Mouse (Mus musculus) urinary bladder, postnatal 14 days (tissue): ENCODE measurements around the gene Nkx2-9.

ENCODE experiments used
- DNase-seq: peaks from one replicate; pipeline ENCODE4 v3.0.0; 2021; ENCODE audit warnings: low spot score

The Nkx2-9 gene

DNA sequence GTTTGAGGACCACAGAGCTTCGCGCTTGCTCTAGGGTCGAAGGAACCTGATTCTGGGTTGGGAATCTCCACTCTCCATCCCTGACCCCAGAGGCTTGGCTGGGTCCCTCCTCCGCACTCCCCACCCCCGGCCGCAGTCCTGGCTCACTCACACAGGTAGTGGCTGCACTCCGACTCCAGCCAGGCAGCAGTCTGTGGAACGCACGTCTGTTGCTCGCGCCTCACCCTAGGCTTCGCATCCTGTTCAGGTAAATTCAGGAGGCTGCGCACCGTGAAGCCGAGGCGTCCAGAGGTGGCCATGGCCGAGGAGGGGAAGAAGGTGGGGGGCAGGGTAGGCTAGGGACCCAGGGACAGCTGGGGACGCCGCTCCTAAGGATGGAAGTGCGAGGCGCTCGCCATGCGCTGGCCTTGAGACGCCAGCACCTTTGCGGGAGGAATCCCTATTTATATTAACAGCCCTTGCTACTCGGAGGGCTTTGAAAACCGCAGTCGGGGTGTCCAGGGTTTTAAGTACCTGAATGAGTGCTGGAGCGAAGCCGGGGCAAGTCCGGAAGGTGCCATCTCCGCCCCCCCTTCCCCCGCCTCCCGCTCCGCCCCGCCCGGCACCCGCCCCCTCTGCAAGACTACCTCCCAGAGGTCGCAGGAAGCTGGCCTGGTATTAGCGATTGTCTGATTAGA, at the start of gene Nkx2-9:
Gene Nkx2-9, minus strand, starts transcription at position 524 of the 677 bp plus-strand sequence.
- DNase-seq = no peak

DNA sequence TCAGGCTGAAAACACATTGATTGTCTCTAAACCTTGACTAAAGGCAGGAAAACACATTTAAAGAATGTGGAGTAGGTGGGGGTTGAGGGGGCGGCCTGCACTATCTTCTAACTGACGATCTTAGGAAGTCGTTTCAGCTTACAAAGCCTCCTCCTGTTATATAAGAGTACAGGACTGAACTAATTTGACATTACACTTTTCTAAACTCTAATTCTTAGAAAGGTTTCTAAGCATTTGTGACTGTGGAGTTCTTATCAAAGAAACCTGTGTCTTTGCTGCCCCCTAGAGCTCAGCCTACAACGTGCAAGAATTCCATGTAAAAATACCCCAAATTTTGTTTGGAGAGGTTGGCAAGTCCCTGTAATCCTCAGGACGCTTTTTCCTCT, 24.1 kb upstream of the Nkx2-9 start:
- peak; percentile 50 for DNase-seq

DNA sequence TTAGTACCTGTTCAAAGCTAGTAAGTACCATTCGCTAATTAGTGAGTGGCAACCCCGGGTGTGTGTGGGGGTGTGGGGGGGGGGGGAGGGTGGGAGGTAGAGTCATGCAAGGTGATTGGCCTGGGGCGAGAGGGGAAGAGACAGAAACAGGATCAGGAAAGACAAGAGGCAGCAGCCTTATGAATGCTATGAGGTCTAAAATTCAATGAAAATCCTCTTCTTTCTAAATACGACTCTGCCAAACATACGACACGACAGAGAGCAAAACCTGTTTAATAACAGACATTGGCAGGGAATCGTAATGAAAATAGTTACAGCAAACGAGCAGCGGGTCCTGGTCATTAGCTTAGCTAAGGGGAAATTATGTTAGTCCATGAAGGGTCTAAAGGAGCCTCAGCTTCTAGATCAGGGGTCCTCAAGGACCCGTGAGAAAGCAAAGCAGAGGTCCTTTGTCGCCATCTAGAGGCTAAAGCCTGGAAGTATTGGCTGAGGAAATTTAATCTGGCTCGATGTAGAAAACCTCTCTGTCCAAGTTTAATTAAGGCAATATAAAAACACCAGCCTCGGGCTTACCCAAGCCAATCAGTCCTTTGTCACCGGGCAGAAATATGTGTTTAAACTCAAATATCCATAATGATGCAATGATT, 23.6 kb upstream of the Nkx2-9 start:
- DNase-seq = no peak

DNA sequence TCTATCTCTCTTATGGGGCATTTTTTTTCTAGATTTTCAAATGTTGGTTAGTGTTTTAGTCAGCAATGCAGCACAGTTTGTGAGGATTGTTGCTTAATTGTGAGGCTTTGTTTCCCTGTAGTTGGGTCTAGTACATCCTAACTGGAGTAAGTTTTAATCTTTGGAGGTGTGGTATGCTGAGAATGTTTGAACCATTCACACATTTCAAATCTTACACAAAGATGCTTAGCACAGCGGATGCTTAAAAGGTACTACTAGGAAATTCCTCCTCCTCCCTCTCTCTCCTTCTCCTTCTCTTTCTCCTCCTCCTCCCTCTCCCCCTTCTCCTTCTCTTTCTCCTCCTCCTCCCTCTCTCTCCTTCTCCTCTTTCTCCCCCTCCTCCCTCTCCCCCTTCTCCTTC, 3.0 kb upstream of the Nkx2-9 start:
- DNase-seq = no peak

DNA sequence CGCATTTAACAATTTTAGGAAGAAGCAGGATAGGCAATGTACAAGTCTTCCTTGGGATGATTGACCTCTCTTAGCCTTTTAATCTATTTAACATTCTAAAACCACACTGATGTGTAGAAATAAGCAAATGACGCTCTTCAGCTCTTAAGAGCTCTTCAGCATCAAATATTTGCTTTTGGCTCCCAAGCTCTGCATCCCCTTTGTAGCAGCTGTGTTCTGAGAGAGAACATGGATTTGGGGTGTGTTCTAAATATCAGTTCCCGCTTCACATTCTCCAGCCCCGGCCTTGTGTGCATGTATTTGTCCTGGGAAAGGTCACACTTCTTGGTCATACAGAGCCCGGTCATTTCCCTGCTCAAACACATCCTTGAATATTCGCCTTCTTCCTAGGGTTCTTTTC, 2.3 kb upstream of the Nkx2-9 start:
- DNase-seq = no peak

DNA sequence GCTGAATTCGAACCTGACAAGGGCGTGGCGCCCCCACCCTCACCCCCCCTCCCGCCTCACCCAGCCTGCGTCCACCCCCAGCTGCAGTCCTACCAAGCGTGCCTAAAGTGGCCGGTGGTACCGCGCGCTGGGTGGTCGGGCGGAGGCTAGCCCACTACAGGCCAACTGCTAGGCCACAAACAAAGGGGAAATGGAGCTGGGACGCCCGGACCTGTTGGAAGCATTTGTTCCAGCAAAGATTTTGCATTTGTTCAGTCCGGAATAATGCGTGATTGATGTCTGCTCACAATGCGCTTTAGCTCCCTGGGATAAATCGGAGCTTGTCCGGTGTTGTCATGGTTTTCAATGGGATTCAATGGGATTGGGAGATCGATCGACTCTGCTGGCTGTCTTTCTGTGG, 1.4 kb upstream of the Nkx2-9 start:
- DNase-seq = no peak

DNA sequence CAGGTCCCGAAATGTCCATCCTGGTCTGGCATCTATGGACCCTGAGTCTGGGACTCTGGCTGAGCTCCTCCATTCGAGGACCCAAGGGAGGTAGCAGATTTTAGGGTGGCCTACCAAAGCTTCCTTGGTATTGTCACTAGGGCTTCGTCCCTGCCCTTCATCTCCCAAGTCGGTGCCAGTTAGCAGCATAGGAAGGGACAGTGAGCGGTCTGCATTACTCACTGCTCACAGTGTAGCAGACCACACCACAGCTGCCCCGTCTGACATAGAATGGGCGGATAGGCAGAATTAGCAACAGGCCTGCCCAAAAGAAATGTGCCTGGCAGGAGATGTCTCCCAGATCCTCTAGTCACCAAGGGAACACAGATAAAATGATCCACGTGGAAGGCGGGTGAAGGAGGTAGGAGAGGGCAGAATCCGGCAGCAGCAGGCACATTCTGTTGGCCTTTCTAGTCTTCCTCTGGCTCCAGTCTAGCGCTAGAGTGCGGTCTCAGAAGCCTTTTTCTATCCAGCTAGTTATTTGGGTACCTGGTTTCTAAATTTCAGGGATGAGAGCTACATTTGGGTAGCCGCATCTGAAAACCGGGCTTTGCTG, 929 bp upstream of the Nkx2-9 start:
- DNase-seq = no peak

DNA sequence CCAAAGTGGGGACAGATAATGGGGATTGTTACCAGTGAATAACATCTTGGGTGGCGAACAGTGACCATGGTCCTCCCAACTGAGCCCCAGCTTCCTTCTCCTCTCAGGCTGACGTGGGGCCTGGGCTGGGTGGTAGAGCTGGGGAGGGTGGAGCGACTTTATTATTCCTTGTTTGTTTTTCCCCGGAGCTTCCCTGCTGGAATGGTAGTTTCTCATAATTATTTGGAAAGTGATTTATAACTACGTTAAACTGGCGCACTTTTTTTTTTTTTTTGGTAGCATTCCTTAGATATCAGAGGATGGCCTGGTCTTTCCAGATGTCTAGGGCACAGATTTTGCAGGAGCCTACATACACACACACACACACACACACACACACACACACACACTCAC, 350 bp upstream of the Nkx2-9 start:
- no peak for DNase-seq

DNA sequence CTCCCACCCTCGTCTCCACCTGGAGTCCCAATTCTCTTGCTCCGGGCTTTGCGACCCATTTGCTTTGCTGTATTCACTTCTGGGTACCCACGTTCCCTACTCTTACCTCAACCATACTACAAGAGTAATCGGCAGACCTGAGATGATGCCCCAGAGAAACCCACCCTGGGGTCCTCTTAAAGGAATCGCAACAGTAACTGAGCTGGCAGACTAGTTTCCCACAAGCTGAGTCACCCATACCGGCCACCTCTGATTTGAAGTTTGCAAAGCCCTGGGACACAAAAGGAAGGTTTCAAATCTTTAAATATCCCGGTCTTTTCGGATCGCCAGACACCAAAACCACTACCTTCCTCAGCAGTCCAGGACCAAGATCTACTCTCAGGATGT, 742 bp downstream of the Nkx2-9 start:
- DNase-seq = no peak

DNA sequence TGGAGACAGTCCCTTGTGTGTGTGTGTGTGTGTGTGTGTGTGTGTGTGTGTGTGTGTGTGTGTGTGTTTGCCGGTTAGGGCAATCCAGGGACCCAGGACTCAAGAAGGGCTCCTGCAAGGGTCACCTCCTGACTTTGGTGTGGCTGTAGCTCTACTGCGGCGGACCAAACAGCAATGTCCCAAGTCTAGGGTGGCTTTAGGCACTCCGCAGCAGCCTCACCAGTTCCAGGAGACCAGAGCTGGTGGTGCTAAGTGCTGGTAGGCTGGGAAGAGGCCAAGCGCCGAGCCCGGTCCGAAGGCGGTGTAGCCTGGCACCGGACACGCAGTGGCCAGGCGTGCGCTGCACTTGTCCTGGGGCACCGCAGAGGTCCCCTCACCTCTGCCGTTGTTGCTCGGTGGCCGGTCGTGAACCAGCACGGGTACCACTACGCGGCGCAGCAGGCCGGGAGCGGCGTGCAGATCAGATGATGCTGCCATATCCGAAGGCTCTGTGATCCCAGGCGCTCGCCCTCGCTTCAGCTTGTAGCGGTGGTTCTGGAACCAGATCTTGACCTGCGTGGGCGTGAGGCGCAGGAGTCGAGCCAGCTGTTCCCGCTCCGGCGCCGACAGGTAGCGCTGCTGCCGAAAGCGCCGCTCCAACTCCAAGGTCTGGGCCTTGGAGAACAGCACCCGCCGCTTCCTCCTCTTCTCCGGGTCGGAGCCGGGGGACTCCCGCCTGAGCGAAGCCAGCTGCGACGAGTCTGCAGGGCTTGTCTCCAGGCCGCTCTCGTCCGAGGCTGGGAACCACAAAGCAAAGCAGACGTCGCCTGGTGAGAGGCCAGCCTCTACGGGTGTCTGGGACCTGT, 1.4 kb downstream of the Nkx2-9 start:
- DNase-seq = no peak

DNA sequence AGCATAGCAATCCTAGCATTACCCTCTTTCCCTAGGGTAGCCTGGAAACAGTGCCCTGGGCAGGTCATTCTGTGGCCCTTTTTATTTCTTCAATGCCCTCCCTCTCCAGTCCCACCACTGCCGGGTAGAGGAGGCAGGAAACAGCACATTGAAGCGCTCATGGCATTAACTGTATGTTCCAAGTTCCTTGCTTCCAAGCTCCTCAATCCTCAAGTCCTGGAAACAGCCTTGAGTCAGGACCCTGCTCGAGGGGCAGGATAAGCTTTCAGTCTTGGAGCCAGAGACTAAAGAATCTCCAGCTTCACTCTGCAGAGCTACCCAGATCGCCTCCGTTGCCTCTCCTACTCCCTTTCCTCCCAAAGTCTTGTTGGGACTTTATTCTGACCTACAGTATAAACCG, 2.2 kb downstream of the Nkx2-9 start:
- DNase-seq = no peak

DNA sequence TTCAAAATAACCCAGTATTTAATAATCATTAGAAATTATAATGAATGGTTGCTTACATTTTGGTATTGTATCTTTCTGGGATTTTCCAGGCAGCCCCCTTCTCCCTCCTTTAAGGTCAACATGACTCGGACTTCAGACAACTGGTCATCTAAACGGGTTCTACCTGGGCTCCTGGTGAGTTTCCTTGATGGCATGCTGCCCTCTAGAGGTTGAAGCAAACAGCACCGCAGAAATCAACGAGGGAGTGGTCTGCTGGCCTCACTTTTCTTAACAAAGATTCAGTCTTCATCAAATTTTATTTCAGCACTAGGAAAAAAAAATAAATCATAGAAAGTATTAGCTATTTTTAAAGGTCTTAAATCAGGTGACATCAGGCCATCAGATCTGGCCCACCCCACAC, 21.4 kb downstream of the Nkx2-9 start:
- DNase-seq = no peak

DNA sequence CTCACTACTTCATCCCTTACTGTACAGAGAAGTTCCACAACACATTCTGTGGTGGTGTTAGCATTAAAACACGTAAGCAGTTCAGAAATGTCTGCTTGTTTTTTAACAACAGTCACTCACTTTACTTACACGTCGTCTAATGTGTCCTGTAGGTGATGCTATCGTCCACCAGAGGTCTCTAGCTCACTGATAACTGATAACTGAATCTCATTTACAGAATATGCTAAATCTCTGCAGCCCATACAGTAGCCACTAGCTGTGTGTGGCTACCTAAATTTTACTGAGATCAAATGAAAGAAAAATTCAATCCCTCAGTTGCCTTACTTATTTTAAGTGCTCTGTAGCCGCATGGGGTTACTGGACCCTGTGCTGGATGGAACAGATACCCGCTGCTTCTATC, 25.3 kb downstream of the Nkx2-9 start:
- DNase-seq = no peak
